Mouse (Mus musculus): ENCODE measurements at regions not wholly inside any gene's neighbourhood (a gene's known extent, or its start where the extent isn't known, plus 50 kb on each side); places are given as distances from the start of the nearest gene placed in this dataset.

- DNase-seq: no peak
These were observed 437.2 kb downstream of the Ptprc start for GRCm38 (mm10) chr1:137738157-137738851.

GRCm38 (mm10) chr1:137703882-137704281, 471.6 kb downstream of the Ptprc start:
- DNase-seq: no peak

- DNase-seq: no peak
These were observed 476.6 kb downstream of the Ptprc start for GRCm38 (mm10) chr1:137698876-137699275.

GRCm38 (mm10) chr1:137697289-137697688, 478.2 kb downstream of the Ptprc start:
- no peak for DNase-seq

GRCm38 (mm10) chr1:137696796-137697195, 478.7 kb downstream of the Ptprc start:
- no peak for DNase-seq

- DNase-seq: no peak
These were observed 479.8 kb downstream of the Ptprc start for GRCm38 (mm10) chr1:137695751-137696150.

GRCm38 (mm10) chr1:137692525-137692924, 483.0 kb downstream of the Ptprc start:
- DNase-seq: no peak

GRCm38 (mm10) chr1:137690860-137691595, 484.5 kb downstream of the Ptprc start:
- DNase-seq: no peak

- DNase-seq: no peak
These were observed 504.9 kb downstream of the Ptprc start for GRCm38 (mm10) chr1:137670650-137671049.

- DNase-seq: no peak
These were observed 505.7 kb downstream of the Ptprc start for GRCm38 (mm10) chr1:137669849-137670248.

- DNase-seq: no peak
These were observed 517.4 kb downstream of the Ptprc start for GRCm38 (mm10) chr1:137658141-137658540.

- no peak for DNase-seq
These were observed 518.5 kb downstream of the Ptprc start for GRCm38 (mm10) chr1:137656900-137657458.

GRCm38 (mm10) chr1:137654171-137654570, 521.3 kb downstream of the Ptprc start:
- DNase-seq: no peak

- no peak for DNase-seq
These were observed 522.0 kb downstream of the Ptprc start for GRCm38 (mm10) chr1:137653495-137653894.

GRCm38 (mm10) chr1:137650629-137651028, 524.9 kb downstream of the Ptprc start:
- no peak for DNase-seq

GRCm38 (mm10) chr1:137650082-137650481, 525.4 kb downstream of the Ptprc start:
- no peak for DNase-seq

GRCm38 (mm10) chr1:137648832-137649231, 526.7 kb downstream of the Ptprc start:
- no peak for DNase-seq

- no peak for DNase-seq
These were observed 530.9 kb downstream of the Ptprc start for GRCm38 (mm10) chr1:137644601-137645040.

GRCm38 (mm10) chr1:137643508-137643907, 532.0 kb downstream of the Ptprc start:
- DNase-seq: no peak

- no peak for DNase-seq
These were observed 534.7 kb downstream of the Ptprc start for GRCm38 (mm10) chr1:137640848-137641247.

- no peak for DNase-seq
These were observed 538.6 kb downstream of the Ptprc start for GRCm38 (mm10) chr1:137636947-137637346.

GRCm38 (mm10) chr1:137636321-137636944, 539.1 kb downstream of the Ptprc start:
- DNase-seq: no peak

- no peak for DNase-seq
These were observed 539.7 kb downstream of the Ptprc start for GRCm38 (mm10) chr1:137635781-137636180.

GRCm38 (mm10) chr1:137631546-137631945, 544.0 kb downstream of the Ptprc start:
- no peak for DNase-seq

All from B cell, adult 2 months (primary cell).